Mouse (Mus musculus): ENCODE measurements around the gene Kdm4c. TPM values are rescaled to one million over a fixed set of nuclear protein-coding genes. Genes with fewer than 3 reads are reported as not detected.

Gene Kdm4c
- polyA plus RNA-seq (2012; rRNA removed): 13.3 and 13.5 TPM in 2 replicates

DNA sequence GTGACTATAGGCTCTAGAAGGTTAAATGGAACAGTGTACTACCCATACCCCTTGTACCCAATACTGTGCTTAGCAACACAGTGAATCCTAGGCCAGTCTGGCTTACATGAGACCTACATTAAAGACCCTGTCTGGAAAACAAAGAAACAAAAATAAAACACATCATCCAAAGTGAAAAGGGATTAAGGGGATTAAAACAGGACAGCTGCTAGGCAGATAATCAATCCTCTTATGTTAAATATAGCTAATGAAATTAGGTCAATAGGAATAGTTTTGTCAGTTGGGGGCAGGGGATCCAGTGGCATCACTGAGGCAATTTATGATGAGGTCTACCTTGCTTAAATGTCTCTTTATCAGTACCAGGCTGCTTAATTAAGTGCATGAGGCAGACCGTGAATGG, at the start of gene Kdm4c:
TSS of gene Kdm4c (plus strand) at position 322 of the 400 bp plus-strand sequence.

Other genes starting within 250 kb of the Kdm4c start
- gene Frmd3, start 229.1 kb upstream of the Kdm4c start, polyA plus RNA-seq (2012; rRNA removed): 16.4 and 18.5 TPM in 2 replicates